Mouse (Mus musculus): ENCODE measurements at regions not wholly inside any gene's neighbourhood (a gene's known extent, or its start where the extent isn't known, plus 50 kb on each side); places are given as distances from the start of the nearest gene placed in this dataset.

GRCm38 (mm10) chr17:14475277-14475676 lies 196.0 kb downstream of the Smoc2 start:
- Histone ChIP-seq H3K27me3 (ENCODE audit: insufficient read depth, low read length) (no peaks in the 10 kb centered on the region), H3K27ac (ENCODE audit: low read depth, low read length) (no peak overlapping the region), H3K9me3 (ENCODE audit: low read length) (no peaks in the 10 kb centered on the region), H3K4me2 (ENCODE audit: low read depth) (no peak overlapping the region), H3K9ac (no peak overlapping the region), H3K36me3 (ENCODE audit: insufficient read depth) (no peaks in the 10 kb centered on the region), H3K4me3 (ENCODE audit: low read depth, low read length) (no peak overlapping the region), H3K4me1 (ENCODE audit: insufficient read depth) (no peaks in the 10 kb centered on the region)
- DNase-seq (no peak), ATAC-seq (no peak)
- whole genome bisulfite sequencing = 39% methylated on average over 4 of the region's 4 CpGs
- TF ChIP-seq CTCF (IDR thresholded peaks at IDR 0.05; ENCODE audit: low read depth) = no peak

DNA sequence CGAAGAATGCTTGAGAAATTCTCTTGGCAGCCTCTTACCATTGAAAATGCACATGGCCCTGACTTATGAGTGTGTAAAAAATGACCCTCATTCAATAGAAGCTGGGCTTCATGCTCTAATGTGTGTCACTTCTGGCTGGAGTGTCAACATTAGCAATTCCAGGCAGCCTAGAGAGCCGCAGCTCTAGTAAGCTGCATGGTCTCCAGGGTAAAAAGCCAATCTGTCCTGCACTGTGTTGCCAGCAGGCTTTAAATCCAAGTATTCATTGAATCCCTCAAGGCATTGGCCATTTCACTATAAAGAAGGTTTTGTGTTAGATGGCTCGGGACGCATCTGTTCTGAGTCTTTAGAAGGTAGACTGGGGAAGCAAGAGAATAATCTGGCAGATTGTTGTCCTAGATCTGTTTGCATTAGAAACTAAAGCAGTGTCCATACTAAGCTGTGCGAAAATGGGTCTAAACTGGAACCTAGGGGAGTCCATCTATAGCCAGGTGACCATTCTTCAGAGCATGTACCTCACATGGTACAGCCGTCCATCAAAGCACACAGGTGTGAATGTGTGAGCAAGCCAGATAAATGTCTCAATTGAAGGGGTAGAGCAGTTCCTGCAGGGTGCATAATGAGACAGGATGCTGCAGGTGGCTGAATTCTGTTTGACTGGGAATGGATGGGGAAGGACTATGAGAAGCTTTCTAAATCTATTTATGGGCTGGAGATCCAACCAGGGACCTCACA lies 189.6 kb downstream of the Smoc2 start:
- Histone ChIP-seq H3K36me3 (ENCODE audit: insufficient read depth) (no peaks in the 10 kb centered on the region), H3K27ac (ENCODE audit: low read depth, low read length) (no peak overlapping the region), H3K27me3 (ENCODE audit: insufficient read depth, low read length) (no peaks in the 10 kb centered on the region), H3K9me3 (ENCODE audit: low read length) (no peaks in the 10 kb centered on the region), H3K4me1 (ENCODE audit: insufficient read depth) (no peaks in the 10 kb centered on the region), H3K4me2 (ENCODE audit: low read depth) (no peak overlapping the region), H3K4me3 (ENCODE audit: low read depth, low read length) (no peak overlapping the region), H3K9ac (no peak overlapping the region)
- no peak for TF ChIP-seq CTCF (IDR thresholded peaks at IDR 0.05; ENCODE audit: low read depth)
- DNase-seq (no peak), ATAC-seq (peak; percentile 43; the same call in 1 of the 2 replicates)
- WGBS = 60% methylated on average over 6 of the region's 6 CpGs

DNA sequence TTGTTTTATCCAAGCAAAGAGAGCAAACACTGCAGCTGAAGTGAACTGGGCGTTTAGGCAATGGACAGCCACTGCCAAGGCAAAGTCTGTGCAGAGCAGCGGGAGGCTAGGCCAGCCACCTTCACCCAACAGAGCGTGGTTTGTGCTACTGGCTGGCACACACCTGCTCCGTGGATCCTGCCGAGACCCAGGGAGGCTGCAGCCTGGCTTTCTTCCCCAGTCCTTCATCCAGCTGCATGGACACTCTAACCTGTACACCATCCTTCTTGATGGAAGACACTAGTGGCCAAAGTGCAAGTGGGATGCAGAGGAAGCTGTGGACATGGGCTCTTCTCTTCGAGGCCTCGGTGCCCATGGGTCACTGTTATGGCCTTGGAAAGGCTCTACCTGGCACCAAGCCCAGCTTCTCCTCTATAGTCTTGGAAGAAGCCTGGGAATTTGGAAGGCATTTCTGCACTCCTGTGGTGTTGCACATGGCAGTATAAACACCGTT lies 176.0 kb downstream of the Smoc2 start:
- Histone ChIP-seq H3K4me1 (ENCODE audit: insufficient read depth) (no peaks in the 10 kb centered on the region), H3K9ac (no peak overlapping the region), H3K36me3 (ENCODE audit: insufficient read depth) (no peaks in the 10 kb centered on the region), H3K4me2 (ENCODE audit: low read depth) (no peak overlapping the region), H3K27ac (ENCODE audit: low read depth, low read length) (no peak overlapping the region), H3K9me3 (ENCODE audit: low read length) (no peaks in the 10 kb centered on the region), H3K4me3 (ENCODE audit: low read depth, low read length) (no peak overlapping the region), H3K27me3 (ENCODE audit: insufficient read depth, low read length) (no peaks in the 10 kb centered on the region)
- no peak for TF ChIP-seq CTCF (IDR thresholded peaks at IDR 0.05; ENCODE audit: low read depth)
- peak; percentile 9 for DNase-seq
- no peak for ATAC-seq
- WGBS = 31% methylated on average over 8 of the region's 8 CpGs
